Mouse (Mus musculus): ENCODE measurements around the gene 1700020N01Rik. TPM values are rescaled to one million over a fixed set of nuclear protein-coding genes. Genes with fewer than 3 reads are reported as not detected.

The 1700020N01Rik gene
- total RNA-seq, 1 experiment from 2014 or later: 0.39 TPM

DNA sequence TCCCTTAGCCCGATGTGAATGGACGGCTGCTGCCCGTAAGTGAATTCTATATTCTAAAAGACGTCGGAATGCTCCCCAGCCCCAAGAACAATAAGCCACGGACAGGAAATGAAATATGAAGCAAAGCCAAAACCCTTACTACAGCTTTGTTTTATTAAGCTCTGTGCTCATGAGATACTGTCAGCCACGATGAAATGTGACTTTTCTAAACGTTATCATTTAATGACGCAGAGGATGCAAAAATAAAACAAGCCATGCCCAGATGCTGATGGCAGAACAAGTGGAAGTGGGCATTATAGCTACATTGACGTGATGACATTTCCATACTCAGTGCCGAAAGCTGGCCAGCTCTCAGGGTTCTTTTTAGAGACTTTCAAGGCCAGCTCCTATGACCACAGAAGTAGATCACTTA, 76.8 kb downstream of the 1700020N01Rik start:
- no peak for DNase-seq

DNA sequence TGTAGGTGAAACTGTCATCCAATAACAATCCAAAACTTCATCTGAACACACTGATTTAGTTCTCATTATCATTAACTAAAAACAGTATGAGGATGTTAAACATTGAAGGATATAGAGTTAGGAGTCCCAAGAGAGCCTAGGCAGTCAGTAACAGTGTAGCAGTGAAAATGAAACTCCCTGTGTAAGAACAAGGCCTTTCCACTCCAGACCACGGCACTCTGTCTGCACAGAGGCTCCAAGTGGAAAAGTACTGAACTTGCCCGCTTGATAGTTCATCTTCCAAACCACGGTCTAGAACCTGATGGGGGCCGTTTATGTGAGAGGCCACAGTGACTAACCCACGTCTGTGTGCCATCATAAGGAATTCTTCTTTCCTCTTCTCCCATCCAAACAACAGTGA, 77.2 kb downstream of the 1700020N01Rik start:
- no peak for DNase-seq

Other genes starting within 250 kb of the 1700020N01Rik start
- 0.12 and 0.67 TPM in 2 replicates for gene Aldh8a1, start 215.9 kb upstream of the 1700020N01Rik start, total RNA-seq (2021)

Data from adrenal gland, postnatal 25 days (tissue).